ENCODE assay signal across 31 mouse cellular contexts in genomic region chr1:20685393-20685792, GRCm38 (mm10). TPM values are rescaled to one million over a fixed set of nuclear protein-coding genes. Genes with fewer than 3 reads are reported as not detected.
DNase-seq lines count a peak whose midpoint lies in the region; ATAC-seq and TF ChIP-seq lines count a peak whose summit lies in the region.
"Had no signal": no experiment of that assay in that cellular context is flagged by ENCODE, and none has a peak within 500 bp of the region (broad histone marks: within the 10 kb centered on the region; RNA-seq: fewer than 3 reads in every experiment).

No protein-coding gene starts in this region.

- no peak overlapping the region for H3ac ChIP-seq in myocyte (ENCODE audit: control insufficient read depth, insufficient read length)

- no peaks in the 10 kb centered on the region for H3K9me3 ChIP-seq in embryonic facial prominence, embryonic 14.5 days (ENCODE audit: control insufficient read depth, low read length)
- no peaks in the 10 kb centered on the region for H3K9me3 ChIP-seq in embryonic facial prominence, embryonic 10.5 days
- no peaks in the 10 kb centered on the region for H3K9me3 ChIP-seq in midbrain, embryonic 11.5 days (ENCODE audit: control insufficient read depth, low read length)
- no peaks in the 10 kb centered on the region for H3K9me3 ChIP-seq in midbrain, postnatal 0 days (ENCODE audit: low read length)
- H3K9me3 ChIP-seq in limb, embryonic 14.5 days (ENCODE audit: control insufficient read depth, low read length), result no peaks in the 10 kb centered on the region
- H3K9me3 ChIP-seq: embryonic facial prominence, embryonic 12.5 days; embryonic facial prominence, embryonic 15.5 days; forebrain, embryonic 13.5 days; forebrain, embryonic 15.5 days; G1E had no signal

- ATAC-seq in embryonic facial prominence, embryonic 14.5 days (ENCODE audit: low read depth), result peak; percentile 42; the same call in 1 of the 2 replicates
- no peak for ATAC-seq in midbrain, embryonic 11.5 days (ENCODE audit: low FRiP score)
- ATAC-seq in midbrain, postnatal 0 days (ENCODE audit: low FRiP score), result no peak
- ATAC-seq in limb, embryonic 14.5 days (ENCODE audit: low FRiP score, low read depth), result peak; percentile 16; the same call in 1 of the 2 replicates
- ATAC-seq: CD4-positive, CD25-positive, alpha-beta regulatory T cell, adult 4 months; forebrain, embryonic 13.5 days; forebrain, embryonic 15.5 days; forebrain, postnatal 0 days had no signal

- no peak overlapping the region for H3K4me3 ChIP-seq in embryonic facial prominence, embryonic 14.5 days (ENCODE audit: low read depth, low read length)
- no peak overlapping the region for H3K4me3 ChIP-seq in embryonic facial prominence, embryonic 10.5 days
- H3K4me3 ChIP-seq in midbrain, embryonic 11.5 days (ENCODE audit: low read depth, low read length), result no peak overlapping the region
- no peak overlapping the region for H3K4me3 ChIP-seq in midbrain, postnatal 0 days (ENCODE audit: low read depth, low read length)
- no peak overlapping the region for H3K4me3 ChIP-seq in limb, embryonic 14.5 days (replicated peaks; ENCODE audit: low read length)
- H3K4me3 ChIP-seq in myocyte, result no peak overlapping the region
- H3K4me3 ChIP-seq: embryonic facial prominence, embryonic 12.5 days; embryonic facial prominence, embryonic 15.5 days; forebrain, embryonic 13.5 days; forebrain, embryonic 15.5 days had no signal

- no peak overlapping the region for H3K9ac ChIP-seq in embryonic facial prominence, embryonic 14.5 days (ENCODE audit: low read depth, low read length)
- H3K9ac ChIP-seq in midbrain, embryonic 11.5 days (ENCODE audit: low read length), result no peak overlapping the region
- H3K9ac ChIP-seq in midbrain, postnatal 0 days (replicated peaks; ENCODE audit: low read length, poor library complexity, severe bottlenecking), result no peak overlapping the region
- H3K9ac ChIP-seq in limb, embryonic 14.5 days (ENCODE audit: low read depth, low read length, severe bottlenecking), result no peak overlapping the region
- H3K9ac ChIP-seq: embryonic facial prominence, embryonic 12.5 days; embryonic facial prominence, embryonic 15.5 days; forebrain, embryonic 13.5 days; forebrain, embryonic 15.5 days; forebrain, postnatal 0 days had no signal

- DNase-seq in embryonic facial prominence, embryonic 14.5 days (ENCODE audit: low spot score), result no peak
- no peak for DNase-seq in embryonic facial prominence, embryonic 10.5 days (ENCODE audit: low spot score)
- DNase-seq in midbrain, embryonic 11.5 days (ENCODE audit: low spot score, missing footprints), result peak; percentile 41
- no peak for DNase-seq in midbrain, postnatal 0 days (ENCODE audit: low spot score)
- no peak for DNase-seq in limb, embryonic 14.5 days (ENCODE audit: low spot score)
- DNase-seq in layer of hippocampus, postnatal 10 days (ENCODE audit: low spot score in 2 of 2), result no peak
- no peak for DNase-seq in spleen, postnatal 14 days (ENCODE audit: low spot score in 2 of 2)
- DNase-seq: adrenal gland, adult 2 months; adrenal gland, postnatal 10 days; adrenal gland, postnatal 25 days; B cell, adult 2 months; cerebellum, adult 11 months; cerebellum, adult 18-20 months; cerebellum, adult 8-10 months; cerebellum, adult 9-11 months; cerebellum, postnatal 14 days; cerebellum, postnatal 36 days; embryo, embryonic 11 days; forebrain, postnatal 0 days had no signal

- H3K27me3 ChIP-seq in embryonic facial prominence, embryonic 14.5 days (replicated peaks; ENCODE audit: control insufficient read depth, insufficient read depth, low read length), result no peaks in the 10 kb centered on the region
- H3K27me3 ChIP-seq in embryonic facial prominence, embryonic 10.5 days (replicated peaks; ENCODE audit: low read depth, poor library complexity, severe bottlenecking), result no peaks in the 10 kb centered on the region
- no peaks in the 10 kb centered on the region for H3K27me3 ChIP-seq in midbrain, embryonic 11.5 days (ENCODE audit: control insufficient read depth, insufficient read depth, low read length)
- no peaks in the 10 kb centered on the region for H3K27me3 ChIP-seq in midbrain, postnatal 0 days (ENCODE audit: insufficient read depth, low read length)
- H3K27me3 ChIP-seq in limb, embryonic 14.5 days (ENCODE audit: control insufficient read depth, insufficient read depth, low read length), result no peaks in the 10 kb centered on the region
- no peaks in the 10 kb centered on the region for H3K27me3 ChIP-seq in myocyte (ENCODE audit: control insufficient read depth, insufficient read depth, insufficient read length)
- H3K27me3 ChIP-seq: CH12.LX; embryonic facial prominence, embryonic 12.5 days; embryonic facial prominence, embryonic 15.5 days; forebrain, embryonic 13.5 days; forebrain, embryonic 15.5 days had no signal

- no peak for TF ChIP-seq CTCF in midbrain, postnatal 0 days (IDR thresholded peaks at IDR 0.05)

- no peak overlapping the region for H3K4me2 ChIP-seq in embryonic facial prominence, embryonic 14.5 days (ENCODE audit: low read depth, low read length)
- no peak overlapping the region for H3K4me2 ChIP-seq in midbrain, embryonic 11.5 days
- no peak overlapping the region for H3K4me2 ChIP-seq in midbrain, postnatal 0 days (ENCODE audit: low read depth, low read length, poor library complexity, severe bottlenecking)
- no peak overlapping the region for H3K4me2 ChIP-seq in limb, embryonic 14.5 days (replicated peaks; ENCODE audit: low read depth, low read length, severe bottlenecking)
- no peak overlapping the region for H3K4me2 ChIP-seq in myocyte (ENCODE audit: low read depth)
- H3K4me2 ChIP-seq: embryonic facial prominence, embryonic 12.5 days; embryonic facial prominence, embryonic 15.5 days; forebrain, embryonic 13.5 days; forebrain, embryonic 15.5 days had no signal

- H3K4me1 ChIP-seq in embryonic facial prominence, embryonic 14.5 days (ENCODE audit: control insufficient read depth, insufficient read depth, low read length), result no peaks in the 10 kb centered on the region; the same call in 1 of the 2 replicates
- H3K4me1 ChIP-seq in embryonic facial prominence, embryonic 10.5 days, result no peaks in the 10 kb centered on the region
- no peaks in the 10 kb centered on the region for H3K4me1 ChIP-seq in midbrain, embryonic 11.5 days (ENCODE audit: control insufficient read depth, insufficient read depth, low read length)
- H3K4me1 ChIP-seq in midbrain, postnatal 0 days (ENCODE audit: insufficient read depth, low read length), result no peaks in the 10 kb centered on the region
- no peaks in the 10 kb centered on the region for H3K4me1 ChIP-seq in limb, embryonic 14.5 days (ENCODE audit: control insufficient read depth, insufficient read depth, low read length)
- H3K4me1 ChIP-seq: embryonic facial prominence, embryonic 12.5 days; embryonic facial prominence, embryonic 15.5 days; forebrain, embryonic 13.5 days; forebrain, embryonic 15.5 days had no signal

- WGBS in embryonic facial prominence, embryonic 14.5 days, result 84% methylated on average over 2 of the region's 2 CpGs
- WGBS in embryonic facial prominence, embryonic 10.5 days, result 85% methylated on average over 2 of the region's 2 CpGs
- 88% methylated on average over 2 of the region's 2 CpGs for WGBS in midbrain, embryonic 11.5 days
- 92% methylated on average over 2 of the region's 2 CpGs for WGBS in midbrain, postnatal 0 days
- 92% methylated on average over 2 of the region's 2 CpGs for WGBS in limb, embryonic 14.5 days

- TF ChIP-seq POLR2A in limb, embryonic 14.5 days (IDR thresholded peaks at IDR 0.05; ENCODE audit: borderline replicate concordance, extremely low read depth, insufficient read depth, insufficient read length), result no peak
- TF ChIP-seq POLR2A in myocyte (IDR thresholded peaks at IDR 0.05; ENCODE audit: insufficient read length, low read depth), result peak; percentile 41

- no peak overlapping the region for H3K27ac ChIP-seq in embryonic facial prominence, embryonic 14.5 days (replicated peaks; ENCODE audit: low read depth, low read length)
- H3K27ac ChIP-seq in embryonic facial prominence, embryonic 10.5 days (replicated peaks), result no peak overlapping the region
- H3K27ac ChIP-seq in midbrain, embryonic 11.5 days (ENCODE audit: low read depth, low read length), result no peak overlapping the region
- H3K27ac ChIP-seq in midbrain, postnatal 0 days (ENCODE audit: low read depth, low read length), result no peak overlapping the region
- H3K27ac ChIP-seq in limb, embryonic 14.5 days (replicated peaks; ENCODE audit: low read depth, low read length), result no peak overlapping the region
- H3K27ac ChIP-seq: embryonic facial prominence, embryonic 12.5 days; embryonic facial prominence, embryonic 15.5 days; forebrain, embryonic 13.5 days; forebrain, embryonic 15.5 days had no signal

- H3K79me2 ChIP-seq in myocyte (ENCODE audit: control insufficient read depth, insufficient read depth), result no peaks in the 10 kb centered on the region

- no peaks in the 10 kb centered on the region for H3K36me3 ChIP-seq in embryonic facial prominence, embryonic 14.5 days (ENCODE audit: control insufficient read depth, insufficient read depth, low read length)
- no peaks in the 10 kb centered on the region for H3K36me3 ChIP-seq in embryonic facial prominence, embryonic 10.5 days (replicated peaks)
- H3K36me3 ChIP-seq in midbrain, embryonic 11.5 days (ENCODE audit: control insufficient read depth, insufficient read depth, low read length), result no peaks in the 10 kb centered on the region
- no peaks in the 10 kb centered on the region for H3K36me3 ChIP-seq in midbrain, postnatal 0 days (ENCODE audit: insufficient read depth, low read length)
- no peaks in the 10 kb centered on the region for H3K36me3 ChIP-seq in limb, embryonic 14.5 days (ENCODE audit: control insufficient read depth, insufficient read depth, low read length)
- peaks cover 32% of the 10 kb centered on the region for H3K36me3 ChIP-seq in myocyte (ENCODE audit: control insufficient read depth, insufficient read depth)
- H3K36me3 ChIP-seq: embryonic facial prominence, embryonic 12.5 days; embryonic facial prominence, embryonic 15.5 days; forebrain, embryonic 15.5 days; G1E had no signal

TF ChIP-seq in myocyte, 11 proteins besides CTCF, POLR2A, EP300 and RAD21 (continues in another document):
- TF ChIP-seq POLR2AphosphoS2 (IDR thresholded peaks at IDR 0.05; ENCODE audit: insufficient read length, low read depth), result peak; percentile 93
- no peak for TF ChIP-seq USF1 (IDR thresholded peaks at IDR 0.05; ENCODE audit: low read depth)
- no peak for TF ChIP-seq SRF (IDR thresholded peaks at IDR 0.05; ENCODE audit: control insufficient read depth, insufficient read length, low read depth)

RNA-seq across cellular contexts. Expression of gene Il17a, which starts 45.3 kb away (rescaled TPM):
- polyA plus RNA-seq in embryonic facial prominence, embryonic 14.5 days (2014; fragmentation: Nextera tagmentation; extraction: Ambion mirVana), result not detected in 2 replicates
- polyA plus RNA-seq in embryonic facial prominence, embryonic 10.5 days (2016; fragmentation: Nextera tagmentation; extraction: Ambion mirVana), result not detected in 2 replicates
- polyA plus RNA-seq in midbrain, embryonic 11.5 days (2014; fragmentation: Nextera tagmentation; extraction: Ambion mirVana), result not detected in 2 replicates
- total RNA-seq in midbrain, postnatal 0 days (2014; rRNA removed), result not detected in 2 replicates
- polyA plus RNA-seq in midbrain, postnatal 0 days (2015; fragmentation: Nextera tagmentation; extraction: Ambion mirVana), result not detected in 2 replicates
- not detected in 2 replicates for polyA plus RNA-seq in limb, embryonic 14.5 days (2012; rRNA removed)
- polyA plus RNA-seq in limb, embryonic 14.5 days (2014; fragmentation: Nextera tagmentation; extraction: Ambion mirVana), result not detected in 2 replicates
- not detected for polyA plus RNA-seq in myocyte (2012; fragmentation: generic; extraction: Trizol)
- total RNA-seq in layer of hippocampus, postnatal 10 days (2021), result not detected
- total RNA-seq: adrenal gland, adult 2 months; adrenal gland, postnatal 10 days; adrenal gland, postnatal 25 days; adrenal gland, postnatal 4 days; common myeloid progenitor, adult 5-6 weeks; forebrain, postnatal 0 days; G1E had no signal
- polyA plus RNA-seq: adrenal gland, adult 2 months; brain, embryonic 14.5 days; CD4-positive, CD25-positive, alpha-beta regulatory T cell, adult 4 months; embryonic facial prominence, embryonic 12.5 days; embryonic facial prominence, embryonic 15.5 days; forebrain, embryonic 11.5 days; forebrain, embryonic 13.5 days; forebrain, embryonic 15.5 days; forebrain, postnatal 0 days; G1E had no signal

Comparison
In these comparisons a context has a peak if more than half of its experiments do, and no peak if none do; other contexts are left out.
1. ATAC-seq: peak in embryonic facial prominence, embryonic 14.5 days (single experiment) and limb, embryonic 14.5 days (single experiment); none in midbrain, embryonic 11.5 days (single experiment) and midbrain, postnatal 0 days (single experiment).